Mouse (Mus musculus) liver, embryonic 12.5 days (tissue): ENCODE results near the gene Dcdc2a. TPM values are rescaled to one million over a fixed set of nuclear protein-coding genes. Genes with fewer than 3 reads are reported as not detected.

Experiments used
- ATAC-seq: fragments of 200-750 bp; cut with Nextera tagmentation; 2 replicates; pipeline ENCODE4 v1.8.0; 2017; ENCODE audit warnings: moderate number of reproducible peaks, mild to moderate bottlenecking, moderate library complexity
- H3K27ac ChIP-seq: fragments of 300-500 bp; sonication (generic); 2 replicates; pipeline ENCODE4 v1.5.1; 2016; ENCODE audit warnings: mild to moderate bottlenecking
- H3K27me3 ChIP-seq: fragments of 300-500 bp; sonication (generic); replicated peaks from 2 replicates; pipeline ENCODE4 v1.6.1; 2016; ENCODE audit warnings: mild to moderate bottlenecking, moderate library complexity
- H3K36me3 ChIP-seq: fragments of 300-500 bp; sonication (generic); 2 replicates; pipeline ENCODE4 v1.6.1; 2016; ENCODE audit warnings: mild to moderate bottlenecking, moderate library complexity
- H3K4me1 ChIP-seq: fragments of 300-500 bp; sonication (generic); 2 replicates; pipeline ENCODE4 v1.6.1; 2016
- H3K4me2 ChIP-seq: fragments of 300-500 bp; sonication (generic); 2 replicates; pipeline ENCODE4 v1.6.1; 2016; ENCODE audit warnings: mild to moderate bottlenecking, moderate library complexity
- H3K4me3 ChIP-seq: fragments of 300-500 bp; sonication (generic); 2 replicates; pipeline ENCODE4 v1.5.1; 2016; ENCODE audit warnings: mild to moderate bottlenecking, moderate library complexity
- H3K9ac ChIP-seq: fragments of 300-500 bp; sonication (generic); 2 replicates; pipeline ENCODE4 v1.6.1; 2016; ENCODE audit warnings: mild to moderate bottlenecking, moderate library complexity
- H3K9me3 ChIP-seq: fragments of 300-500 bp; sonication (generic); replicated peaks from 2 replicates; pipeline ENCODE4 v1.6.1; 2016; ENCODE audit warnings: mild to moderate bottlenecking, moderate library complexity
- WGBS: fragments of 180-500 bp; shearing (Covaris S2); methylation state at CpG from one replicate; pipeline ENCODE4 v1.1.7; 2016; ENCODE audit not compliant: insufficient replicate concordance; 5-methylcytosine and 5-hydroxymethylcytosine counted together
- polyA plus RNA-seq: library from polyadenylated mRNA; unstranded; fragments of >200 nt; fragmentation: Nextera tagmentation; extraction: Ambion mirVana; gene quantifications from 2 replicates; pipeline ENCODE4 v1.2.1, GENCODE M21; 2016

Dcdc2a gene
- polyA plus RNA-seq, 1 experiment from 2014 or later, result 0.15 TPM

DNA sequence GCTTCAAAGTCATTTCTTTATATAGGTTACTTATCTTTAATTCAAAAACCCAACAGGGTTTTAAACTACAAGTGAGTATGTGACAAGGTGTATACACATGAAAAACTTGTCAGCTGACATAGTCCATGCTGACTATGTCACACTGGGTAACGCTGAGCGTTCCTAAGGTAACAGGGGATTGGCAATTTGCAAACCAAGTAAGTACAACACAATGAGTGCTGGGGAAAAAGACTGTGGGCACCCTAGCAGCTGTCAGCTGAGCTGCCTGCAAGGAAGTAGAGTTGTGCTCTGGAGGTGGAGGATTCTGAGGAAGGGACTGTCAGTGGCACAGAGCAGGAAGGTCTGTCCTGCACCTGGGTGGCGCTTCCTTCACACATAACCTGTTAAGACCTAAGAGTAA, 43.7 kb downstream of the Dcdc2a start:
- H3K4me2 ChIP-seq, result no peak overlapping the region
- no peak for ATAC-seq
- H3K9me3 ChIP-seq, result no peaks in the 10 kb centered on the region
- WGBS, result 63% methylated on average over 3 of the region's 3 CpGs
- no peaks in the 10 kb centered on the region for H3K36me3 ChIP-seq
- no peak overlapping the region for H3K4me3 ChIP-seq
- H3K4me1 ChIP-seq, result no peaks in the 10 kb centered on the region
- no peak overlapping the region for H3K27ac ChIP-seq
- H3K9ac ChIP-seq, result no peak overlapping the region
- 0 out of 2 replicates have a peak, but pooled peaks cover 4% of the 10 kb centered on the region for H3K27me3 ChIP-seq

DNA sequence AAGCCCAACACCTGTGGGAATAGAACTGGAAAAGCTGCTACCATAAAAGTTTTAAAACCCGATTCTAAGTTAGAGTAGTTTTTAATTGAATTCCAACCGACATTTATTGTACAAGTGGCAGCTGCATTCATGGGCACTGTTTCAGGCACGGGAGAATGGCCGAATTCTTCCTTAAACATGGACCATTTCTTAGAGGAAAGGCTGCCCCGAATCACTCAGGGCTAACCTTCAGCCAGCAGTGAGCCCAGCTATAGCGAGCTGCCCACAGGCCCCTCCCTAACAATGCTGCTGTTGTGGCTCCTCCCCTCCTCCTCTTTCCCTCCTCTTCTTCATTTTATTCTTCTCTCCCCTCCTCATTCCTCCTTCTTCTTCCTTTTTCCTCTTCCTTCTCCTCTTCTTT, 44.8 kb downstream of the Dcdc2a start:
- Histone ChIP-seq H3K36me3 (no peaks in the 10 kb centered on the region), H3K4me1 (no peaks in the 10 kb centered on the region), H3K27me3 (0 out of 2 replicates have a peak, but pooled peaks cover 4% of the 10 kb centered on the region), H3K4me2 (no peak overlapping the region), H3K9me3 (no peaks in the 10 kb centered on the region), H3K4me3 (no peak overlapping the region), H3K27ac (no peak overlapping the region), H3K9ac (no peak overlapping the region)
- 63% methylated on average over 6 of the region's 6 CpGs for WGBS
- ATAC-seq, result no peak

DNA sequence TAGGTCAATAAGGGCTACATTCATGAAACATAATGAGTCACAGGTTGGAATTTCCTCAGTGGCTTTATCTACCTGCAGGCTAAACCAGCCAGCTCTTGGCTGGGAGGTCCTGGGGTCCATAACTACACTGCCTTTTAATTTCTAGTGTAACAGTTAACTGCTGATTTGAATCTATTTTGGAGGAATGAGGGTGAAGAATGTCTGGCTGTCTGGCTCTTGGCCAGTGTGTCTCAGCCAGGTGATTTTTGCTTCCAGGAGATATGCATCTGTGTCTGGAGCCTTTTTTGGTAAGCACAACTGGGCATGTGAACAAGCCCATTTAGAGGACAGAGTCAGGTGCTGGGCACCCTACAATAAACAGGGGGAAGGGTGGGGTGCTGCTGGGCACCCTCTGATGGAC, 49.9 kb downstream of the Dcdc2a start:
- Histone ChIP-seq H3K9me3 (no peaks in the 10 kb centered on the region), H3K27me3 (0 out of 2 replicates have a peak, but pooled peaks cover 4% of the 10 kb centered on the region), H3K9ac (no peak overlapping the region), H3K4me3 (no peak overlapping the region), H3K27ac (no peak overlapping the region), H3K4me1 (no peaks in the 10 kb centered on the region), H3K4me2 (no peak overlapping the region), H3K36me3 (no peaks in the 10 kb centered on the region)
- no peak for ATAC-seq

- Histone ChIP-seq H3K36me3 (no peaks in the 10 kb centered on the region), H3K4me3 (no peak overlapping the region), H3K9ac (no peak overlapping the region), H3K4me1 (no peaks in the 10 kb centered on the region), H3K27me3 (0 out of 2 replicates have a peak, but pooled peaks cover 4% of the 10 kb centered on the region), H3K27ac (no peak overlapping the region), H3K9me3 (no peaks in the 10 kb centered on the region), H3K4me2 (no peak overlapping the region)
- no peak for ATAC-seq
- WGBS, result 63% methylated on average over 5 of the region's 5 CpGs
These were observed 50.9 kb downstream of the Dcdc2a start for GRCm38 (mm10) chr13:25106740-25107139.

DNA sequence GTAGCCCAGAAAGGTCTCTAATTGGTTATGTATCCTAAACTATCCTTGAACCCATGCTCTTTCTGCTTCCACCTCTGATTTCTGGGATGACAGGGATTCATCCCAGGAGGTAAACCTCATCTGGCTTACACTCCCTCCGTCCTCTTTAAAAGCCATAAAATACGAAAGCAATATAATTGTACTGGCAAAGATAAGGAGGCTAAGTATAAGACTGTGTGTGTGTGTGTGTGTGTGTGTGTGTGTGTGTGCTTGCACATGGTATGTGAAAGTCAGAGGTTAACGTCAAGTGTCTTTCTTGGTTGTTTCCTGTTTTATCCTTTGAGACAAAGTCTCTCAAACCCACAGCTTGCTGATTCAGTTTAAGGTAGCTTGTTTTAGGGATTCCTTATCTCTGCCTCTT, 52.5 kb downstream of the Dcdc2a start:
- Histone ChIP-seq H3K9me3 (no peaks in the 10 kb centered on the region), H3K27me3 (no peaks in the 10 kb centered on the region), H3K4me3 (no peak overlapping the region), H3K4me2 (no peak overlapping the region), H3K4me1 (peaks cover 3% of the 10 kb centered on the region; the same call in 1 of the 2 replicates), H3K36me3 (no peaks in the 10 kb centered on the region), H3K27ac (no peak overlapping the region), H3K9ac (no peak overlapping the region)
- ATAC-seq, result no peak
- WGBS, result 51% methylated on average over 3 of the region's 3 CpGs

DNA sequence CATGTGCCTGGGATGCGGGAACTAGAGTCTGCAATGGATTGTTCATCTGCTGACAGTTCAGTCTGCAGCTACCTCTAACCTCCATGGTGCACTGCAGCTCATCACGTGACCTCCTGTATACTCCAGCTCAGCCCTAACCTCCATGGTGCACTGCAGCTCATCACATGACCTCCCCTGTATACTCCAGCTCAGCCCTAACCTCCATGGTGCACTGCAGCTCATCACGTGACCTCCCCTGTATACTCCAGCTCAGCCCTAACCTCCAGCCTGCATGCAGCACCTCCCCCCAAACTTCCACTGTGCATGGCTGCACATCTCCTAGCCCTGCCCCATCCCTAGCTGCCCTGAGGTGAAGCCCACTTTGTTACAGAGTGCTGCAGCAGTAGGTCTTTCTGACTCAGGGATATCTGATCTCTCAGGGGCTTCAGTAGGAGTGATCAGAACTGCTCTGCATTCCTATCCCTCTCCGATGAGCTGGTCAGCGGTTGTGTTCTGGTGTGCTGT, 54.8 kb downstream of the Dcdc2a start:
- ATAC-seq, result no peak
- H3K9ac ChIP-seq, result no peak overlapping the region
- H3K4me1 ChIP-seq, result peaks cover 3% of the 10 kb centered on the region; the same call in 1 of the 2 replicates
- no peak overlapping the region for H3K4me3 ChIP-seq
- no peaks in the 10 kb centered on the region for H3K27me3 ChIP-seq
- H3K9me3 ChIP-seq, result no peaks in the 10 kb centered on the region
- no peak overlapping the region for H3K4me2 ChIP-seq
- no peak overlapping the region for H3K27ac ChIP-seq
- 62% methylated on average over 5 of the region's 5 CpGs for WGBS
- no peaks in the 10 kb centered on the region for H3K36me3 ChIP-seq

DNA sequence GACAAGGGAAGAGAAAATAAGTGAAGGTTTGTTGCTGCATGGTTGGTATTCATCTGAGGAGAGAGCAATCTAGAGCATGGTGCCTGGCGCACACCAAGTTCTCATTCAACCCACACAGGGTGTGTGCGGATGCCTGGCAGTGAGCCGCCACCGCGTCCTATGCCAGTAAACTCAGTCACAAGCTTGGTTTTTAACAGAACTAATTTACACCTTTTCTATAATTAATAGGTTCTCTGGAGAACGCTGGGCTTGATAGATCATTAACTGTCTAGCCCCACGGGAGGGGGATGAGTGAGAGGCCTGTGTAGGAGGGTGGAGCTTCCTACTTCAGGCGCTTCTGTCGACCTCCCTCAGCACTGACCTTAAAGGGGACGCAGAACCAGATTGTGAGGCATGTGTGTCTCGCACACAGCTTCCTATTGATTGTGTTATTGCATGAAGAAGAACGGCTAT, 59.7 kb downstream of the Dcdc2a start:
- Histone ChIP-seq H3K36me3 (no peaks in the 10 kb centered on the region), H3K27me3 (0 out of 2 replicates have a peak, but pooled peaks cover 3% of the 10 kb centered on the region), H3K27ac (no peak overlapping the region), H3K9ac (no peak overlapping the region), H3K4me1 (peaks cover 3% of the 10 kb centered on the region; the same call in 1 of the 2 replicates), H3K4me2 (peak overlapping the region; percentile 60), H3K9me3 (no peaks in the 10 kb centered on the region), H3K4me3 (peak overlapping the region; percentile 35)
- ATAC-seq, result peak; percentile 74
- WGBS, result 22% methylated on average over 12 of the region's 12 CpGs

DNA sequence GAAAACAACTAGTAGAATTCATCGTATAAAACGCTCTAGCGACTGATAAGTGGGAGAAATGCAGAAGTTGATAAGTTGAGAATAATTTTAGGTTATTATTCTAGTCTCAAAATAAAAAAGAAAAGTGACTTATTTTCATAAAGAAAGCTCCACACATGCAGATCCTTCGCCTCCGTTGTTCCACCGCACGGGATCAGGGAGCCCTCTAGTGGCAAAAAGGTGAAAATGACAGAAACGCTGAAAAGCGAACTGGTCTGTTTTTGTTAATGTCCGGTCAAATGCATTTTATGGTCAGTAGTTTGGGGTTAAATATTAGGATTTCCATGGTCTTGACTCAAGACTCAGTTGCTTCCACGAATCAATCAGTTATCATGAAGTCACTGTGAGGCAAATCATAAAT, 60.2 kb downstream of the Dcdc2a start:
- no peak overlapping the region for H3K27ac ChIP-seq
- ATAC-seq, result no peak
- 3% methylated on average over 11 of the region's 11 CpGs for WGBS

DNA sequence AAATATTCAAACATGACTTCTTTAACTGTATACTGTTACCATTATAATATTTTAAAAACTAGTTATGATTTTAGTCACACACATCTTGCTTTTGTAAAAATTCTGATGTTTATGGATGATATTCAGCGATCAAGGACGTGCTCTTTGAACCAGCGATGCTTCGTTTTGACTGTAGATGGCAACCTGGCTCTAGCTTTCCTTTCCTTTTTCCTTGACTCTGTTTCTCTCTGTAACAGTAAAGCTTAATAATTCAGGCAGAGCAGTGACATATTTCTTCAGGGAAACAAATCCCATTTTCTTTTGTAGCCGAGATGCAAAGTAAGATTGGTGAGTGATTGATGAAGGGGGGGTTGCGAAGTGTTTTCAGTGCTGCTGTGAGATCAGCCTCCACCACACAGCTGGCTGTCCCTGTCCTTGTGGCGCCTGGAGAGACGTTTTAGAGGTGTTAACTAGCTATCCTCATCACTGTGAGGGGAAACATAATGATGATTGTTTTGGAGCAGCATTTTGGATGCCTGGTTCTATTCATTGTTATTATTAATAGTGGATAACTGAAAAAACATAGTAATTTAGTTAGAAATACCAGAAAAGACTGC, 67.0 kb downstream of the Dcdc2a start:
- Histone ChIP-seq H3K4me3 (no peak overlapping the region), H3K4me2 (no peak overlapping the region), H3K9ac (no peak overlapping the region), H3K4me1 (no peaks in the 10 kb centered on the region), H3K27me3 (no peaks in the 10 kb centered on the region), H3K27ac (no peak overlapping the region), H3K9me3 (no peaks in the 10 kb centered on the region), H3K36me3 (no peaks in the 10 kb centered on the region)
- WGBS, result 64% methylated on average over 8 of the region's 8 CpGs
- no peak for ATAC-seq

More for the DNA sequence above, 60.2 kb downstream of the Dcdc2a start:
- Histone ChIP-seq H3K36me3 (no peaks in the 10 kb centered on the region), H3K4me3 (peak overlapping the region; percentile 35), H3K4me2 (peak overlapping the region; percentile 60), H3K9me3 (no peaks in the 10 kb centered on the region), H3K27me3 (0 out of 2 replicates have a peak, but pooled peaks cover 3% of the 10 kb centered on the region), H3K9ac (no peak overlapping the region), H3K4me1 (peaks cover 3% of the 10 kb centered on the region; the same call in 1 of the 2 replicates)

- WGBS, result 44% methylated on average over 2 of the region's 2 CpGs
- Histone ChIP-seq H3K36me3 (no peaks in the 10 kb centered on the region), H3K27ac (no peak overlapping the region), H3K4me3 (no peak overlapping the region), H3K4me1 (no peaks in the 10 kb centered on the region), H3K27me3 (no peaks in the 10 kb centered on the region), H3K9me3 (no peaks in the 10 kb centered on the region), H3K9ac (no peak overlapping the region), H3K4me2 (no peak overlapping the region)
- ATAC-seq, result no peak
These were observed 71.4 kb downstream of the Dcdc2a start for GRCm38 (mm10) chr13:25127216-25127615.

- no peak overlapping the region for H3K4me2 ChIP-seq
- H3K4me3 ChIP-seq, result no peak overlapping the region
- no peaks in the 10 kb centered on the region for H3K36me3 ChIP-seq
- ATAC-seq, result no peak
- H3K9me3 ChIP-seq, result no peaks in the 10 kb centered on the region
- H3K27me3 ChIP-seq, result no peaks in the 10 kb centered on the region
- H3K27ac ChIP-seq, result no peak overlapping the region
- no peaks in the 10 kb centered on the region for H3K4me1 ChIP-seq
- no peak overlapping the region for H3K9ac ChIP-seq
- 72% methylated on average over 6 of the region's 6 CpGs for WGBS
These were observed 72.0 kb downstream of the Dcdc2a start for GRCm38 (mm10) chr13:25127806-25128205.

DNA sequence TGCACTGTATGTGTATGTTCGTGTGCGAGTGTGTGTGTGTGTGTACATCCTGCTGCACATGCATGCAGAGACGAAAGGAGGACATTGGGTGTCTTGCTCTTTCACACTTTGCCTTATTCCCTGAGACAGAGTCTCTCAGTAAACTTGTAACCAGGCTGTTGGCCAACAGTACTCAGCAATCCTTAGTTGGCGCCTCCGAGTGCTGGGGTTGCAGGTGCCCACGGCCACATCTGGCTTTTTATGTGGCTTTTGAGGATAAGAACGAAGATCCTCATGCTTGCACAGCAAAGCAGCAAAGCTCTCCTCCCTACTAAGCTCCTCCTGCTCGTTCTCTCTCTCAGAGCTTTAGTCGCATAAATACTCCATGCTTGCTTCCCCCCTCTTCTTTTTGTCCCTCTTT, 73.0 kb downstream of the Dcdc2a start:
- H3K36me3 ChIP-seq, result no peaks in the 10 kb centered on the region
- H3K4me3 ChIP-seq, result no peak overlapping the region
- ATAC-seq, result no peak
- no peak overlapping the region for H3K4me2 ChIP-seq
- H3K9ac ChIP-seq, result no peak overlapping the region
- H3K27ac ChIP-seq, result no peak overlapping the region
- H3K27me3 ChIP-seq, result no peaks in the 10 kb centered on the region
- no peaks in the 10 kb centered on the region for H3K4me1 ChIP-seq
- H3K9me3 ChIP-seq, result no peaks in the 10 kb centered on the region
- WGBS, result 68% methylated on average over 9 of the region's 9 CpGs

DNA sequence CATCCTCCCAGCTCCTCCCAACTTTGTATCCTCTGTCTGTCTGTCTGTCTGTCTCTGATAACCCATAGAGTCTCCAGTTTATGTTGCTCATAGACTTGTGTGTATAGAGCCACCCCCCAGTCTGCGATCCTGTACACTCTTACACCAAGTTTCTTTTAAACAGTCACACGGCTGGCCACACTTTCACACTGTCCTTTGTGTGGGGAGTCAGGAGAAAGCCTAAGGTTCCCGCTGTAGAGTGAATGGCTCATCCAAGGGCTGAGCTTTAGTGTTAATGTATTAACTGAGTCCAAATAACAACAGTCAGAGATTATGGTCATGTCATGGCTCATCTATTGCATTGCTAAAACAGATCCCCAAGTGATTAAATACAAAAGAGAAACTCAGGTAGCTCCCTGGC, 87.3 kb downstream of the Dcdc2a start:
- H3K36me3 ChIP-seq, result no peaks in the 10 kb centered on the region
- 77% methylated on average over 3 of the region's 3 CpGs for WGBS
- no peak overlapping the region for H3K4me2 ChIP-seq
- H3K9ac ChIP-seq, result no peak overlapping the region
- no peak overlapping the region for H3K4me3 ChIP-seq
- no peak overlapping the region for H3K27ac ChIP-seq
- ATAC-seq, result no peak
- H3K27me3 ChIP-seq, result no peaks in the 10 kb centered on the region
- H3K4me1 ChIP-seq, result no peaks in the 10 kb centered on the region
- H3K9me3 ChIP-seq, result no peaks in the 10 kb centered on the region
